Mouse (Mus musculus): ENCODE measurements at regions not wholly inside any gene's neighbourhood (a gene's known extent, or its start where the extent isn't known, plus 50 kb on each side); places are given as distances from the start of the nearest gene placed in this dataset.

DNA sequence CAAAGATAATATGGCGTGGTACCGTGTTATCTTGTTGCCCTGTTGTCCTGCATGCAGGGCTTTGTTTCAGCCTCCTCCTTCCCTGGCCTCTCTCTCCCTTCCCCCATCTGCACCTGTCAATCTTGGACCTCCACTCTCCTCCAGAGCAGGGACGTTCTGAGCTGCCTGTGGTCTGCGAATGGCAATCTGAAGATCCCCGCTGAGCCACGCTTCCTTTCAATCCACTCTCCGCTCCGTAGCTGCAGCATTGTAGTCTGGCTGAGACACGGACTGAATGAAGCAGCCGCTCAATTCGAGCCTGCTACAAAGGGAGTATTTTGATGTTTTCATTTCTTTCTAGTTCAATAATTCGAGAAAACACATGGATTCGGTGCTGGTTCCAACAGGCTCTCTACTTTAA is 74.5 kb downstream of the Tpra1 start:
- TF ChIP-seq CTCF (IDR thresholded peaks at IDR 0.05; ENCODE audit: insufficient read depth, low read length), result no peak
- TF ChIP-seq POLR2A (IDR thresholded peaks at IDR 0.05; ENCODE audit: borderline replicate concordance, extremely low read depth, low read depth, low read length), result no peak
